Comparison of ENCODE assay signal across 29 mouse cellular contexts in the genomic region with DNA sequence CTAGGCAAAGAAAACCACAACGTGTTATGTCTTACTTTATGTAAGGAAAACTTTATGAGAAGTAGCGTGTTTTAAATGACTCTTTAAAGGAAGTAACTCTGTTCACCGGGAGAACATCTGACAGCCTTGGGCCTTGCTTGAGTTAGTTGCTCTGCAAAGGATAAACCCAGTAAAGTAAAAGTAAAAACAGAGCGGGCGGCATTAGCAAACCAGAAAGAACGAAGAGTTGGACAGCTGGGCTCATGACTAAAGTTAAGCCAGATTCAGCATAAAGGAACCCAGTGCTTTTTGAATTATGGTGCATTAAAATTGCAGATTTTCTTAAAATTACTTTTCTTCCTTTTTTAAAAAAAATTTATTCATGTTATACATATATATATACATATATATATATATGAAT. TPM values are rescaled to one million over a fixed set of nuclear protein-coding genes. Genes with fewer than 3 reads are reported as not detected.
"Had no signal": no experiment of that assay in that cellular context is flagged by ENCODE, and none has a peak within 500 bp of the region (broad histone marks: within the 10 kb centered on the region; RNA-seq: fewer than 3 reads in every experiment).

No protein-coding gene starts in this region.

- H3K27ac ChIP-seq: embryonic facial prominence, embryonic 10.5 days; embryonic facial prominence, embryonic 12.5 days; embryonic facial prominence, embryonic 13.5 days; embryonic facial prominence, embryonic 15.5 days; forebrain, embryonic 10.5 days; forebrain, embryonic 12.5 days; forebrain, embryonic 13.5 days; forebrain, embryonic 15.5 days; gastrocnemius, adult 2 months; heart, adult 2 months had no signal

- H3K4me2 ChIP-seq: embryonic facial prominence, embryonic 12.5 days; embryonic facial prominence, embryonic 13.5 days; embryonic facial prominence, embryonic 15.5 days; forebrain, embryonic 12.5 days; forebrain, embryonic 13.5 days; forebrain, embryonic 15.5 days had no signal

- H3K9ac ChIP-seq: embryonic facial prominence, embryonic 12.5 days; embryonic facial prominence, embryonic 13.5 days; embryonic facial prominence, embryonic 15.5 days; forebrain, embryonic 12.5 days; forebrain, embryonic 13.5 days; forebrain, embryonic 15.5 days; forebrain, postnatal 0 days had no signal

- H3K27me3 ChIP-seq: embryonic facial prominence, embryonic 12.5 days; embryonic facial prominence, embryonic 13.5 days; embryonic facial prominence, embryonic 15.5 days; forebrain, embryonic 12.5 days; forebrain, embryonic 13.5 days; forebrain, embryonic 15.5 days had no signal

- H3K9me3 ChIP-seq: embryonic facial prominence, embryonic 15.5 days; forebrain, embryonic 12.5 days; forebrain, embryonic 15.5 days had no signal

- DNase-seq: cerebellum, adult 2 months; cerebellum, adult 8-10 months; cerebellum, adult 9-10 months; cerebellum, adult 9-11 months; cerebellum, postnatal 10 days; cerebellum, postnatal 14 days; cerebellum, postnatal 25 days; cerebellum, postnatal 36 days; embryo, embryonic 11 days; forebrain, postnatal 0 days; gastrocnemius, adult 2 months; gastrocnemius, postnatal 10 days; gastrocnemius, postnatal 14 days; gastrocnemius, postnatal 25 days; gastrocnemius, postnatal 36 days; heart, adult 11 months; heart, adult 18-20 months; heart, adult 2 months had no signal

- H3K4me3 ChIP-seq: embryonic facial prominence, embryonic 10.5 days; embryonic facial prominence, embryonic 12.5 days; embryonic facial prominence, embryonic 13.5 days; embryonic facial prominence, embryonic 15.5 days; erythroblast, embryonic 14.5 days; forebrain, embryonic 10.5 days; forebrain, embryonic 12.5 days; forebrain, embryonic 13.5 days; forebrain, embryonic 15.5 days; gastrocnemius, adult 2 months; heart, adult 2 months had no signal

- H3K36me3 ChIP-seq: embryonic facial prominence, embryonic 12.5 days; embryonic facial prominence, embryonic 15.5 days; forebrain, embryonic 12.5 days; forebrain, embryonic 15.5 days had no signal

- H3K4me1 ChIP-seq: embryonic facial prominence, embryonic 12.5 days had no signal

- ATAC-seq: forebrain, embryonic 13.5 days; forebrain, embryonic 14.5 days; forebrain, embryonic 15.5 days; forebrain, embryonic 16.5 days; forebrain, postnatal 0 days had no signal

RNA-seq across cellular contexts. Expression of a gene that starts 4.7 kb away (rescaled TPM):
- polyA plus RNA-seq: erythroblast, embryonic 14.5 days had no signal

RNA-seq across cellular contexts. Expression of a gene that starts 19.6 kb away (rescaled TPM):
- polyA plus RNA-seq: erythroblast, embryonic 14.5 days had no signal
